Mouse (Mus musculus): ENCODE data around the gene Tspan1. TPM values are rescaled to one million over a fixed set of nuclear protein-coding genes. Genes with fewer than 3 reads are reported as not detected.

Gene Tspan1
- total and polyA plus RNA-seq, 3 experiments, result 0.08 TPM; not detected in 2

DNA sequence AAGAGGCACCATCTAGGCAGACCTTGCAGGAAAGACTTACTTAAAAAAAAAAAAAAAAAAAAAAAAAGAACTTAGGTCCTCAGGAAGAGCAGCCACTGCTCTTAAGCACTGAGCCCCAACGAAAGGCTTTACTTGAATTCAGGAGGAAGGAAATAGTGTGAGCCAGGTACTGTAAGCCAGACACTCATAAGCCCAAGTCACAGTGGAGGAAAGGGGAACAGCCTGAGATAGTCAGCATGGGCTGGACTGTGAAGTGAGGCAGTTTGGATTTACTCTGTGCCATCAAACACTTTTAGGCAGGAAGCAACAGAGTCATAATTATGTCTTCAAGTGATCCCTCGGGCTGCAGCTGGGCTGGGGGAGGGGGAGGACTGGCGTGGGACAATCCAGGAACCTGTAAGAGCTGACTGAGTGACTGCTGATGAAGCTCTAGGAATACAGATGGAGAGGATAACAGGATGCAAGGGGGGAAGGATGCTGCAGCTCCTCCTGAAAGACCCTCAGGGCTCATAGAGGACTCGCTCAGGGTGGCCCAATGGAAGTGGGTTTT lies 25.0 kb upstream of the Tspan1 start:
- dilution Hi-C loops (cut with MboI; ENCODE audit: extremely low pct_ligation_motif_present, extremely low pct_unique_long_range_greater_than_20kb, low sequenced_read_pairs) (no loop called here), in situ Hi-C loops (cut with MboI; ENCODE audit: low pct_ligation_motif_present, low pct_unique_long_range_greater_than_20kb, low sequenced_read_pairs) (no loop called here)
- no peaks in the 10 kb centered on the region for H3K9me3 ChIP-seq (replicated peaks; ENCODE audit: low read length)
- no peaks in the 10 kb centered on the region for H3K79me2 ChIP-seq (replicated peaks; ENCODE audit: control insufficient read depth, extremely low read depth, insufficient read depth, poor library complexity, severe bottlenecking)
- no peak for TF ChIP-seq ZMIZ1 (IDR thresholded peaks at IDR 0.05; ENCODE audit: low read depth, low read length)
- H3K4me1 ChIP-seq (ENCODE audit: control insufficient read depth in 1 of 2, insufficient read depth in 2 of 2), result no peaks in the 10 kb centered on the region
- no peak overlapping the region for H3K9ac ChIP-seq (ENCODE audit: insufficient read depth, low read depth)
- no peak for DNase-seq (ENCODE audit: extremely low read depth)
- H3K27me3 ChIP-seq (replicated peaks), result no peaks in the 10 kb centered on the region
- H3K4me3 ChIP-seq (replicated peaks in 1 of 3; ENCODE audit: low read depth in 2 of 3, low read length in 2 of 3, poor library complexity in 1 of 3), result no peak overlapping the region
- H3K4me2 ChIP-seq (ENCODE audit: insufficient read depth, low read depth, poor library complexity, severe bottlenecking), result no peak overlapping the region
- no peaks in the 10 kb centered on the region for H3K36me3 ChIP-seq (replicated peaks in 1 of 2; ENCODE audit: control insufficient read depth in 1 of 2, insufficient read depth in 1 of 2, low read length in 1 of 2)
- H3K27ac ChIP-seq (ENCODE audit: insufficient read depth, low read depth), result no peak overlapping the region

GRCm38 (mm10) chr4:116185083-116185482 lies 17.7 kb upstream of the Tspan1 start:
- dilution Hi-C loops (cut with MboI; ENCODE audit: extremely low pct_ligation_motif_present, extremely low pct_unique_long_range_greater_than_20kb, low sequenced_read_pairs) (no loop called here), in situ Hi-C loops (cut with MboI; ENCODE audit: low pct_ligation_motif_present, low pct_unique_long_range_greater_than_20kb, low sequenced_read_pairs) (no loop called here)
- no peaks in the 10 kb centered on the region for H3K4me1 ChIP-seq (ENCODE audit: control insufficient read depth in 1 of 2, insufficient read depth in 2 of 2)
- no peak for DNase-seq (ENCODE audit: extremely low read depth)
- H3K4me2 ChIP-seq (ENCODE audit: insufficient read depth, low read depth, poor library complexity, severe bottlenecking), result no peak overlapping the region
- no peak overlapping the region for H3K9ac ChIP-seq (ENCODE audit: insufficient read depth, low read depth)
- H3K36me3 ChIP-seq (replicated peaks in 1 of 2; ENCODE audit: control insufficient read depth in 1 of 2, insufficient read depth in 1 of 2, low read length in 1 of 2), result no peaks in the 10 kb centered on the region
- H3K27ac ChIP-seq (ENCODE audit: insufficient read depth, low read depth), result no peak overlapping the region
- no peak for TF ChIP-seq CTCF (conservative IDR thresholded peaks at IDR 0.05 in 1 of 2, IDR thresholded peaks at IDR 0.05 in 1 of 2; ENCODE audit: low read depth in 2 of 2, low read length in 2 of 2)
- no peak for TF ChIP-seq NRF1 (IDR thresholded peaks at IDR 0.05; ENCODE audit: low read depth, low read length)
- TF ChIP-seq NELFE (IDR thresholded peaks at IDR 0.05; ENCODE audit: low read depth, low read length), result no peak
- TF ChIP-seq ZKSCAN1 (IDR thresholded peaks at IDR 0.05; ENCODE audit: borderline replicate concordance, low read depth, low read length), result no peak
- TF ChIP-seq KAT2A (IDR thresholded peaks at IDR 0.05; ENCODE audit: insufficient replicate concordance, low read length), result no peak
- TF ChIP-seq USF2 (conservative IDR thresholded peaks at IDR 0.05; ENCODE audit: low read depth, low read length), result no peak
- no peak for TF ChIP-seq CHD1 (IDR thresholded peaks at IDR 0.05; ENCODE audit: low read depth, low read length)
- TF ChIP-seq EP300 (IDR thresholded peaks at IDR 0.05; ENCODE audit: low read length), result no peak
- TF ChIP-seq SMC3 (IDR thresholded peaks at IDR 0.05; ENCODE audit: low read depth, low read length), result no peak
- no peak for TF ChIP-seq RAD21 (IDR thresholded peaks at IDR 0.05; ENCODE audit: low read depth, low read length)
- TF ChIP-seq CHD2 (IDR thresholded peaks at IDR 0.05; ENCODE audit: low read length), result no peak
- TF ChIP-seq USF1 (IDR thresholded peaks at IDR 0.05; ENCODE audit: low read depth, low read length), result no peak
- no peak for TF ChIP-seq GABPA (IDR thresholded peaks at IDR 0.05; ENCODE audit: insufficient replicate concordance, low read depth, low read length)
- TF ChIP-seq RCOR1 (conservative IDR thresholded peaks at IDR 0.05; ENCODE audit: low read depth, low read length), result no peak
- no peak for TF ChIP-seq SIN3A (IDR thresholded peaks at IDR 0.05; ENCODE audit: low read length)
- TF ChIP-seq HCFC1 (IDR thresholded peaks at IDR 0.05; ENCODE audit: low read depth, low read length), result no peak
- TF ChIP-seq MAZ (IDR thresholded peaks at IDR 0.05; ENCODE audit: low read depth, low read length), result no peak
- H3K27me3 ChIP-seq (replicated peaks), result no peaks in the 10 kb centered on the region
- no peaks in the 10 kb centered on the region for H3K9me3 ChIP-seq (replicated peaks; ENCODE audit: low read length)
- no peak overlapping the region for H3K4me3 ChIP-seq (replicated peaks in 1 of 3; ENCODE audit: low read depth in 2 of 3, low read length in 2 of 3, poor library complexity in 1 of 3)
- no peaks in the 10 kb centered on the region for H3K79me2 ChIP-seq (replicated peaks; ENCODE audit: control insufficient read depth, extremely low read depth, insufficient read depth, poor library complexity, severe bottlenecking)

Data from CH12.LX (cell line).